Mouse (Mus musculus): ENCODE results near the gene Cnpy2.
"Not testable (repeated sequence)": the region's sequence is repeated elsewhere in the genome, so short reads cannot be mapped to it uniquely, and the experiment has no call there.

Cnpy2 gene

DNA sequence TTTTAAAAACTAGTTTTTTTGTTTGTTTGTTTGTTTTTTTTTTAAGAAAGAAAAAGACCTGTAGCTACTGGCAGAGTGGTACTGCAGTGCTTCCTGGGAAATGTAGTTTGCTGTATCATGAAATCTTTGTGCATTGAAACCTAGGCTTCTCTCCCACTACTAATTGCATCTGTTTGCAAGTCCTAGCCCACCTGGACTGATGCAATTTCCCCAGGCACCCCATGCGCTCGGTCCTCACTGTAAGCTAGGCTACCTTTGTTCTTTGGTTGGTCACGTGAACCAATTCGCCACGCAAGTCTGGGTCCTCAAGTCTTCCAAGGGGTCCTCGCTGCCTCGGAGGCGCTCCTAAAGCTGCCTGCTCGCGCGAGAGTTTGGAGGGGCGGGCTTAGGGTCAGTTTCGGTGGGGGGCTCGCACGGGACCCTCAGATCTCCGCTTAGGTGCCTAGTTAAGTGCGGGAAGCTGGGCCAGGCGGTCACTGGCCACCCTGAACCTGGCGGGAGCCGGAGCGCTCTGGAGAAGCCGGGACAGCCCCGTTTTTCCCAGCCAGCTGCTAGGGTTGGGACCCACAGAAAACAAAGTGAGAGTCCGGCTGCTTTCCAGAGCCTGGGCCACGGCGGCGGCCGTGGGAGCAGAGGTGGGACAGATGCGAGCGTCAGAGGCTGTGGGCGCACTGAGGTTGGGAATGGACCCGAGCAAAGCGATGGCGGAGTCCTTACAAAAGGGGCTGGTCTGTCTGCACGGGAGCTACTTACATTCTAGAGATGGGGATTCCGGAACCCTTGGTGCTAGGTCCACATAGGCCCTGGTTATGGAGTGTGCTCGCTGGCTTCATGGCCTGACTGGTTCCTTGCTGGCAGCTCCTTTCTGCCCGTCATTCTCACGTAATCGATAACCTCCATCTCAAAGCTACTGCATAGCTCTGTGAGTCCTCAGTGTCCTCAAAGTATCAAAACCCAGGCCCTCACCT lies at the start of gene Cnpy2:
TSS of gene Cnpy2 (plus strand) at position 319 of the 968 bp plus-strand sequence.
- DNase-seq (ENCODE audit: low spot score): peak; percentile 87

DNA sequence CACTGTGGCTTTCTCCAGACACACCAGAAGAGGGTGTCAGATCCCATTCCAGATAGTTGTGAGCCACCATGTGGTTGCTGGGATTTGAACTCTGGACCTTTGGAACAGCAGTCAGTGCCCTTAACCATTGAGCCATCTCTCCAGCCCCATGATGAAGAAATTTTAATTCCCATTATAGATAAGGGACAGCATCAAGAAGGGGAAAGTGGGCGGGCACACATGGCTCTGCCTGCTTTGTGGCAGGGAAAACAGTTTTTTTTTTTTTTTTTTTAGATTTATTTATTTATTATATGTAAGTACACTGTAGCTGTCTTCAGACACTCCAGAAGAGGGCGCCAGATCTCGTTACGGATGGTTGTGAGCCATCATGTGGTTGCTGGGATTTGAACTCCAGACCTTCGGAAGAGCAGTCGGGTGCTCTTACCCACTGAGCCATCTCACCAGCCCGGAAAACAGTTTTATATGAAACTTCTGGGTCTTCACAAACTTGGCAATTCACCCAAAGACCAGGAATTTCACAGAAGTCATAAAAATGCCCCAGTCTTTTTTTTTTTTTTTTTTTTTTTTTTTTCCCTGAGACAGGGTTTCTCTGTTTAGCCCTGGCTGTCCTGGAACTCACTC lies 49.3 kb upstream of the Cnpy2 start:
- DNase-seq (ENCODE audit: low spot score): not testable (repeated sequence)

DNA sequence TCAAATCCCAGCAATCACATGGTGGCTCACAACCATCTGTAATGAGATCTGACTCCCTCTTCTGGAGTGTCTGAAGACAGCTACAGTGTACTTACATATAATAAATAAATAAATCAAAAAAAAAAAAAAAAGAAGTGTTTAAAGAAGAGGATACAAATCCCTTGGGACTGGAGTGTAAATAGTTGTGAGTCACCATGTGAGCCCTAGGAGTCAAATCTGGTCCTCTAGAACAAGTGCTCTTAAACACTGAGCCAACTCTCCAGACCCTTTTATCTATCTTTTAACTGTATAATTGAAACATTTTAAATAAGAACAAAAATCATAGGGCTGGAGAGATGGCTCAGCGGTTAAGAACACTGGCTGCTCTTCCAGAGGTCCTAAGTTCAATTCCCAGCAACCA lies 46.9 kb upstream of the Cnpy2 start:
- DNase-seq (ENCODE audit: low spot score): not testable (repeated sequence)

DNA sequence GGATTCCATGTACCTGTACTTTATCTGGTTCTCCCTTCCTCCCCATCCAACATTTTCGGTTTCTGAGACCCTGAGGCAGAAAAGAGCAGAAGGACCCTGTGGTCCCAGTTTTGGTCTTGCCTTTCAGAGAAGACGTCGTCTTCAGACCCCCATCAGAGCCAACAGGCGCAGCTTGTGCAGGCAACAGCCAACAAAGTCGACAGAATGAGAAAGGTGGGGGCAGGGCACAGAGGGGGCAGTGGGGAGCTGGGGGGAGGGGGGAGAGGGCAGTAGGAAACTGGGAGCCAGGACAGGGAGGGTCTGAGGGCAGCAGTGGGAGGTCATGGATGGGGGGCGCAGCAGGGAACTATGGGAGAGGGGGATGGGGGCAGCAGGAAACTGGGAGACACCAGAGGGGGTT lies 44.1 kb upstream of the Cnpy2 start:
- DNase-seq (ENCODE audit: low spot score): no peak

DNA sequence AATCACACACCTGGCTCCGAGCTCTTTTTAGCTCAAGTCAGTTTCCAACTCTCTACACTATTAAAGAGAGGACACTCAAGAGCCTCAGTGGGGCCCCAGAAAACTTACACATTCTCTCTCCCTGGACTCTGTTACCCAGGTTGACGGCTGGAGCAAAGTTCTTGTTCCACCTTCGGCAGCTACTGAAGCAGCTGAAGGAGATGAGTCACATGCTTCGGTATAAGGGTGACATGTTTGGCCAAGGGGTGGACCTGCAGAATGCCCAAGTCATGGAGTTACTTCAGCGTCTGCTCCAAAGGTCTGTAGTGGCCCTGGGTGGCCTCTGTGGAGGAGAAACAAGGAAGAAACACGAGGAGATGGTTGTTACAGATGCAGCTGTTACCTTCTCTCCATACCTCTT lies 41.3 kb upstream of the Cnpy2 start:
- no peak for DNase-seq (ENCODE audit: low spot score)

DNA sequence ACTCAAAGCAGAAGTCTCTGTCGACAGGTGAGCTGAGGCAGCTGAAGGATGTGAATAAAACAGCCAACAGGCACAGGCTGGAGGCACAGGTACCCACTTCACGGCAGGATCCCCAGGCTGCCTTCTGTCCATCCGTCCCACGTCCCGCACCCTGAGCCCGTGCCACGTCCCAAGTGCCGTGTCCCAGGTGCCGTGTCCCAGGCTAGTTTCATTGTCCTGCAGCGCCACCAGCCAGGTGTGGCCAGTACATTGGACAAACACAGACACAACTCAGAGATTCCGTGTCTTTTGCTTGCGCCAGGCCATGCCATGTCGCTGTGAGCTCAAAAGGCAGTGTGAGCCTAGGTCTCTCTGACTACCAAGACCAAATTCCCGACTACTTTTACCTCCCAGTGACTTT lies 40.6 kb upstream of the Cnpy2 start:
- DNase-seq (ENCODE audit: low spot score): no peak

DNA sequence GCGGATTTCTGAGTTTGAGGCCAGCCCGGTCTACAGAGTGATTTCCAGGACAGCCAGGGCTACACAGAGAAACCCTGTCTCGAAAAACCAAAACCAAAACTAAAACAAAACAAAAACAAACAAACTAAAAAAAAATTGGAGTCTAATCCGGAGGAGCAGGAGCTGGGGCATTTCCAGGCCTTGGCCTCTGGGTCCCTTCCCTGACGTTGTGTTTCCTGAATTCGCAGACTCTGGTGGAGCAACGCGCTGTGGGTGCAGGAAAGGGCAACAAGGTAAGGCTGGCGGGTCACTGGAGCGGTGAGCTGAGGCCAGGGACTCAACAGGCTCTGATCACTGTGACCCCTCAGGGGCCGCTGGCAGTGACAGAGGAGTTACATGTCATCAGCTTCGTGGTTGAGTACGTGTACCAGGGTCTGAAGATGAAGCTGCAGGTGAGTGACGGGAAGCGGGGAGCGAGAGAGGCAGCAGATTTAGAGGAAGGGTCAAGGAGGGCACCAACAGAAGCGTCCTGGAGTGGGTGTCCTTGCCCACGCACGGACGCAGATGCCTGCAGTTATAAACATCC lies 39.3 kb upstream of the Cnpy2 start:
- no peak for DNase-seq (ENCODE audit: low spot score)

DNA sequence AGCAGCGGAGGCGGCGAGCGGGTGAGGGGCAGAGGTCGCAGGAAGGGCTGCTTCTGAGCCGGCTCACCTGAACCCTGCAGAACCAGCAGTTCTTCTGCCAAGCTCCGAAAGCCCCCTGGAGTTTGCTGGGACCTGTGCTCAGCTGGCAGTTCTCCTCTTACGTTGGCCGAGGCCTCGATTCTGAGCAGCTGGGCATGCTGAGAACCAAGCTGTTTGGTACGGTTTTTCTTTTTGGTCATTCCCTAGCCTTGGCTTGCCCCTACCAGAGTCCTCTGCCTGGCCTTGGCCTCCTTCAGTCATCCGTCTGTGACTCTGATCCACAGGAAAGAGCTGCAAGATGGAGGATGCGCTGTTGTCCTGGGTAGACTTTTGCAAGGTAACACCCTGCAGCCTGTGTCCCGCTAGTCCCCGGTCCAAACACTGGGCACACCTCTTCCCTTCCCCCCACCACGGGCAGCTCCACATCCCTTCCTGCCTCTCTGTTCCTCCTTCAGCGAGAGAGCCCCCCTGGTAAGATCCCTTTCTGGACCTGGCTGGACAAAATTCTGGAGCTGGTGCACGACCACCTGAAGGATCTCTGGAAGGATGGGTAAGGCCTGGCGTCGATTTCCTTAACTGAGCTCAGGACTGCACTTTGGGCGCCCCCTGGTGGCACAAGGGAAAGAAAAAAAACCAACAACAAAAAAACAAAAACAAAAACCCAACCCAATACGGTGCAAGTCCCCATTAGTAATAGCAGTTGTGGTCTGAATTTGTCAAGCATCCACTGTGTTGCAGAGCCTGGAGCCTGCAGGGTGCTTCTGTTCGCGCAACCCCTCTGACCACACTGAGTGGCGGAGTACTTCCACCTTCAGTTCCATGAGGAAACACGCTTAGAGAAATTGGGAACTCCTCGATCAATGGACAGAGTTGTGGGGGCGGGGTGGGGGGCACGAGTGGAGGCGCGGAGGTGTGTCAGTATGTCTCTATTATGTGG lies 38.4 kb upstream of the Cnpy2 start:
- peak; percentile 86 for DNase-seq (ENCODE audit: low spot score)

DNA sequence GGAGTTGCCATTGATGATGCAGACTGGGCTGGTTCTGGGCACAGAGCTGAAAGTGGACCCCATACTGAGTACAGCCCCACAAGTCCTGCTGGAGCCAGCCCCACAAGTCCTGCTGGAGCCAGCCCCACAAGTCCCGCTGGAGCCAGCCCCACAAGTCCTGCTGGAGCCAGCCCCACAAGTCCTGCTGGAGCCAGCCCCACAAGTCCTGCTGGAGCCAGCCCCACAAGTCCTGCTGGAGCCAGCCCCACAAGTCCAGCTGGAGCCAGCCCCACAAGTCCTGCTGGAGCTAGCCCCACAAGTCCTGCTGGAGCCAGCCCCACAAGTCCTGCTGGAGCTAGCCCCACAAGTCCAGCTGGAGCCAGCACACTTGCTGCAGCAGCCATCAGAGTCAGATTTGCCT lies 31.7 kb upstream of the Cnpy2 start:
- DNase-seq (ENCODE audit: low spot score): not testable (repeated sequence)

- DNase-seq (ENCODE audit: low spot score): no peak
Measured at GRCm38 (mm10) chr10:128296370-128297090, 25.7 kb upstream of the Cnpy2 start.

DNA sequence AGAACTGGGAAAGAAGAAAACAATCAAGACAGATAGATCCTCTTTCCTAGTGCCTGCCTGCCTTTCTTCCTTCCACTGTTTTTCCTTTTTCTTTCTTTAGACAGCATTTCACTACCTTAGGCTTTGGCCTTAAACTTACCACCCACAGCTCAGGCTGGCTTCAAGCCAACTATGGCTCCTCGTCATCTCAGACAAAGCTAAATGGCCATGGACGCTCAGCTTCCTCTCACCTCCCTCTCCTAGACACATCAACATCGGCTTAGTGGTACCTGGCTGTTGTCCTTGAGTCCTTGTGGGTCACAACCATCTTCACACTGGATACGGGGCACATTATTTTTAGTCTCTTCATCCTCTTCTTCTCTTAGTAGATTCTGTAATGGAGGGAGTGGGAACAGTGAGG lies 25.0 kb upstream of the Cnpy2 start:
- peak; percentile 67 for DNase-seq (ENCODE audit: low spot score)

DNA sequence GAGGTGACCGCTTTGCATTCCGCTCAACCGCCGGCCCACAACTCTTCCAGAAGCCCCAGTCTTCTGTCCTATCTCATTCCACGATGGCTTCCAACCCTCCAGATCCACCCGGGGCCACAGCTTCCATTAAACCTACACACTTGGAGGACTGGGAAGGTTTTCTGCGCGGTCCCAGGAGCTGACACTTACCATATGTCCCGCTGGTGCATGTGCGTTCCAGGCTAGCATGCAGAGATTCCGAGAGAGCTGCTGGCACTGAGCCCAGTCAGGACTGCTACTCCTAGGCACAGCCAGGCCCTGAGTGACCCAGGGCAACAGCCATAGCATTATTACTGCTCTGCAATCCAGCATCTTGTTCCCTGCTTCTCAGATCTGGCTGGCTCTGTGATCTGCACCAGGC lies 24.6 kb upstream of the Cnpy2 start:
- DNase-seq (ENCODE audit: low spot score): peak; percentile 78

- no peak for DNase-seq (ENCODE audit: low spot score)
Measured at GRCm38 (mm10) chr10:128298243-128298642, 24.0 kb upstream of the Cnpy2 start.

GRCm38 (mm10) chr10:128298702-128299171 lies 23.5 kb upstream of the Cnpy2 start, which contains the start of gene Il23a:
Gene Il23a, minus strand, starts transcription at chr10:128298752.
- no peak for DNase-seq (ENCODE audit: low spot score)

DNA sequence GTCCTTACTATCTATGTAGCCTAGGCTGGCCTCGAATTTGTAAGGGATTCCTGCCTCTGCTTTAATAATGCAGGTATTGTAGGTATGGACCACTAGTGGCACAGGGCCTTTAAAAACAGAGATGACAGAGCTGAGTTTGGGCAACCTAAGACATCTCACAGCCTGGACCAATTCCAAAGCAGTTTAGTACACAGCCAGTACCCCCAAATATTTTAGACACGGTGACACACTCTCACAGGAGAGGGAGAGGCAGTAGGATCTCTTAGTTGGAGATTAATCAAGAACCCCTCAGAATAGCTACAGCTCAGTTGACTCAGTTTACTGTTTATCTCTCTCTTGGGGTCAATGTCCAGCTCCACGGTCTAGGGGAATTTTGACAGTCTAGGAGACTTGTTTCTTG lies 19.9 kb upstream of the Cnpy2 start:
- DNase-seq (ENCODE audit: low spot score): no peak

GRCm38 (mm10) chr10:128302785-128303125 lies 19.5 kb upstream of the Cnpy2 start:
- peak; percentile 58 for DNase-seq (ENCODE audit: low spot score)

GRCm38 (mm10) chr10:128303126-128304021 lies 18.9 kb upstream of the Cnpy2 start, which contains the start of gene Pan2:
Gene Pan2, plus strand, starts transcription at chr10:128303335.
- peak; percentile 98 for DNase-seq (ENCODE audit: low spot score)

DNA sequence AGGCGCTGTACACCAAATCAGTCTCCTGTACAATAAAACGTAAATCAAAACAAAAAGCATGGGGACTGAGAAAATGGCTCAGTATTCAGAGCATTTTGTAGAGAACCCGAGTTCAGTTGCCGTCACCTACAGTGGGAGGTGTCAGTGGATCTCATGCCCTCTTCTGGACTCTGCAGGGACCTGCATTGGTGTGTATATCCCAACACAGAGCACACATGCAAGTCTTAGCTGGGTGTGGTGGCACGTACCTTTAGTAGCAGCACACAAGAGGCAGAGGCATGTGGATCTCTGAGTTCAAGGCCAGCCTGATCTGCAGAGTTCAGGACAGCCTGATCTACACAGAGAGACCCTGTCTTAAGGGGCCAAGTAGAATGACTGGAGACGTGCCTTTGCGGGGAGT lies 12.6 kb upstream of the Cnpy2 start:
- no peak for DNase-seq (ENCODE audit: low spot score)

DNA sequence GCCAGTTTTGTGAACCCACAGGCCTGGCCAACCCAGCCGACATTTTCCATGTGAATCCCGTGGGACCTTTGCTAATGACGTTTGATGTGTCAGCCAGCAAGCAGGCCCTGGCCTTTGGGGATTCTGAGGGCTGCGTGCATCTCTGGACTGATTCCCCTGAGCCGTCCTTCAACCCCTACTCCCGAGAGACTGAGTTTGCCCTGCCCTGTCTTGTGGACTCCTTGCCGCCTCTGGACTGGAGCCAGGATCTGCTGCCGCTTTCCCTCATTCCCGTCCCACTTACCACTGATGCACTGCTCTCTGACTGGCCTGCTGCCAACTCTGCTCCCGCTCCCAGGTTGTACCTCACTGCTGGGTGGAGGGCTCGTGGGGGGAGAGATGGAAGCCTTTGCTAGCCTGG lies 12.1 kb upstream of the Cnpy2 start:
- DNase-seq (ENCODE audit: low spot score): peak; percentile 78

DNA sequence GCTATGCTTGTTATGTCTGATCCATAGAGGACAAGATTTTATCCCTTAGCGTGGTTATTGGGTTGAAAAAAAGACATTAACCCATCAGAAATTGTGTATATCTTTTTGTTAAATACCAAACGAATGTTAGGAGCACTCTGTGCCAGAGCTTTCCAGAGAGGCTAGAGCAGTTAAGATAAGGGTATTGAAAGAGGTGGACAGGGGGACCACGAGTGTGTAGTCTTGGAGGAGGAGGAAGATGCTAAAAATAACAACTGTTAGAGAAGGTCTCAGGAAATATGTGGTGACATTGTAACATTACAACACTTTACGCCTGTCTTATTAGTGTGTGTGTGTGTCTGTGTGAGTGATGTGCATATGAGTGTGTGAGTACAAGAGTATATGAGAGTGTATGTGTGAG lies 11.4 kb upstream of the Cnpy2 start:
- DNase-seq (ENCODE audit: low spot score): no peak
